Mouse (Mus musculus): Measurements from ENCODE around the gene Rxrg.

The Rxrg gene

DNA sequence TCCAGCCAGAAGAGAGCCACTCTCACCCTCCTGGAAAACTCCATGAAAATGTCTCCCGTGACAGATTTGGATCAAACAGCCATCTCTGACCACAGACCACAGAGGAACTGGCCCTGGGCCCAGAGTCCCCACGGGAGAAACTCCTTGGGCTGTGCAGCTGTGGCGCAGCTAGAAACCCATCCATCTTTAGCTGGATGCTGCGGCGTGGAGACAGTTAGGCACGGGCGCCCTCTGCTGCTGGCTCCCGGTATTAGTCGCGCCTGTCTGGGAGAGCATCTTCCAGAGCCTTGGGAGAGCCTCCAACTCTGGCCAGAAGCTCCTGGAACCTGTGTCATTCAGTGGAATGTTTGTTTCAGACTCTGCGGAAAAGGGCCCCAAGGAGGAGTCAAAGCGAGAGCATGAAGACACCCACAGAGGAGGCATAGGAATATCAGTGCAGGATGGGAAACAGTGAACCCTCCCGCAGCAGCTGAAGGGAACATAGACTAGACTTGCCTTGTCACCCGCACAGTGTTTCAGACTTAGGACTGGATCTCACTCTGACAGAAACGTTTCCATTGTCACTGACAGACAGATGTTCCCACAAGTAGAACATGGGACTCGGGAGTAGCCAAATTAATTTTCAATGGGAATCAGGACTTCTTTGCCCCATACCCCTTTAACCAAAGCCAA lies 46.8 kb downstream of the Rxrg start:
- peak; percentile 86 for DNase-seq (ENCODE audit: low read depth, low spot score)

- DNase-seq (ENCODE audit: low read depth, low spot score), result no peak
Measured at GRCm38 (mm10) chr1:167648670-167649069, 50.5 kb downstream of the Rxrg start.

GRCm38 (mm10) chr1:167649122-167649633 lies 51.0 kb downstream of the Rxrg start:
- no peak for DNase-seq (ENCODE audit: low read depth, low spot score)

DNA sequence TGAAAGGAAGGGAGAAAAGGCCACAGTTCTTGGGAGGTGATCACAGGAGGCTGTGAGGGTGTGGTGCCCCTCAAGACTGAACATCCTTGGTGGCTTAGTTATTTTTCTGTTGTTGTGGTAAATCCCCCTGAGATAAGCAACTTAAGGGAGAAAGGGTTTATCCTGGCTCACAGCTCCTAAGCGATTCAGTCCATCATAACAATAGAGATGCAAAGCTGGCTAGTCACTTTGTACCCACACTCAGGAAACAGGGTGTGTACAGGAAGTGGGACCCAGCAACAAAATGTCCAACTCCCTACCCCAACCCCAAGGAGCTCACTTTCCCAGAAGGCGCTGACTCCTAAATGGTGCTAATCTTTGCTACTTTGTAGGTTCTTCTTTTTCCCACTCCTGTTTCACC lies 54.2 kb downstream of the Rxrg start:
- no peak for DNase-seq (ENCODE audit: low read depth, low spot score)

- DNase-seq (ENCODE audit: low read depth, low spot score), result no peak
Measured at GRCm38 (mm10) chr1:167659065-167659464, 60.9 kb downstream of the Rxrg start.

GRCm38 (mm10) chr1:167660521-167661101 lies 62.4 kb downstream of the Rxrg start:
- DNase-seq (ENCODE audit: low read depth, low spot score), result peak; percentile 95

DNA sequence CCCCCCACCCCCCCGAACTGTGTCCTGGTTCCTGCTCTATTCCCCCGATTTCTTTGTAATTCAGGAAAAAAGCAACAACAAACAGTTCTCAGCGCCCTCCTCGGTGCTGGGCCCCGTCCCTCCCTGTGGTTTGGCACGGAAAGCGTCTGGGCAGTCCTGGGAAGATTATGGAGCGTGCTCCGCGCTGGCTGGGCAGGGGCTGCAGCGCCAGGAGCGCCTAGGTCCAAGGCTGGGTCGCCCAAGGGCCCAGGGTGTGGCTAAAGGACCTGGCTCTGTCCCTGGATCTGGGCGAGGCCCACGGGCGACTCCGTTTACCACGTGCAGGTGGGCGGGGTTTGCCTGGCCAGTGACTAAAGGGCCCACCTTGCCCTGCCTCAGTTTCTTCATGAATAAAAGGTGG lies 62.9 kb downstream of the Rxrg start:
- DNase-seq (ENCODE audit: low read depth, low spot score), result no peak

- no peak for DNase-seq (ENCODE audit: low read depth, low spot score)
Measured at GRCm38 (mm10) chr1:167663136-167663535, 65.0 kb downstream of the Rxrg start.

- peak; percentile 46 for DNase-seq (ENCODE audit: low read depth, low spot score)
Measured at GRCm38 (mm10) chr1:167669796-167670195, 71.6 kb downstream of the Rxrg start.

DNA sequence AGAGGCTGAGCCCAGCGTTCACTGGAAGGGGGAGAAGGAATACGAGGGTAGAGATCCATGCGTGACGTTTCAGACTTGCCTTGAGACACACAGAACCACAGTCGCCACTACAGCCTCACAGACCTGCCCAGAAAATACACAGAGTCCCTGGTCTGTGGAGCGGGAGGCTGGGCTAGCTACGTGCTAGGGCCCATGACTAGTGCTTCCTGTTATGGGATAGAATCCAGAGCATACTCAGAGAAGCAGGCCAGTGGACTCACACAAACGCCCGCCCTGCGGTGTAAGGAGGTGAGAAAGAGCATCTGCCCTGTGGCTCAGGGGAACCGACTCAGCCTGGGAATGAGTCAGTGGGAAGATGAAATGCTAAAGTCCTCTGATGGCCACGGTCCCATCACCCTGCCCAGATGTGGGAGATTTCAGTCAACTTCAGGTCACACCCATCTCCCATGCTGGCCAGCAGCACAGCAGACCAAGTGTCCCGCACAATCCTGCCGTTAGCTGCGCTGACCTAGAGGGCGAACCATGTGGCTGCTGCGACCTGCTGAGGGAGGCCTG lies 74.3 kb downstream of the Rxrg start:
- DNase-seq (ENCODE audit: low read depth, low spot score), result peak; percentile 12

GRCm38 (mm10) chr1:167679061-167679460 lies 80.9 kb downstream of the Rxrg start:
- DNase-seq (ENCODE audit: low read depth, low spot score), result no peak

DNA sequence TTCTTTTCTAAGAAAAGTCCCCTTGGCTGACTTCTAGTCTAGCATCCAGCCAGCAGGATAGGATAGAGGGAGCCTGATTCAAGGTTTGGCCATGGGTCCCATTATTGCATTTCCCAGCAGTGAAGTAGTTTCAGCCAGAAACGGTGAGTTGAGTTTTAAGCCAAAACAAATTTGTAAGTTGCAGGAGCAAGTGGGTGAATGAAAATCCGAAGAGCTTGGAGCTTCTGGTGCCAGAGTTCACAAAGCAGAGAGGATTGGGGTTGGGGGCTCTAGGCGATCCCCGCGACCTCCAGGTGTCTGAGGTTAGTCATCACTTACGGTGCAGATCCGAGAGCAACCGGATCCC lies 89.8 kb downstream of the Rxrg start:
- no peak for DNase-seq (ENCODE audit: low read depth, low spot score)

- no peak for DNase-seq (ENCODE audit: low read depth, low spot score)
Measured at GRCm38 (mm10) chr1:167688347-167689231, 90.4 kb downstream of the Rxrg start.

- no peak for DNase-seq (ENCODE audit: low read depth, low spot score)
Measured at GRCm38 (mm10) chr1:167689232-167689261, 90.9 kb downstream of the Rxrg start, which contains the start of gene Lmx1a. Gene Lmx1a, plus strand, starts transcription at chr1:167689237.
